Mouse (Mus musculus): Measurements from ENCODE around the gene Uroc1. TPM values are rescaled to one million over a fixed set of nuclear protein-coding genes. Genes with fewer than 3 reads are reported as not detected.

The Uroc1 gene
- 0.05 and 0.48 TPM in 2 replicates for polyA plus RNA-seq (2015; fragmentation: Nextera tagmentation; extraction: Ambion mirVana)

GRCm38 (mm10) chr6:90332561-90333425 lies at the start of gene Uroc1:
Uroc1 (plus strand) TSS chr6:90333284.
- Histone ChIP-seq H3K4me2 (ENCODE audit: low read depth, low read length) (no peak within 1 kb of the TSS), H3K27me3 (ENCODE audit: control insufficient read depth, insufficient read depth, low read depth, low read length) (no peaks in the 10 kb centered on the region), H3K9ac (ENCODE audit: low read length) (no peak within 1 kb of the TSS), H3K27ac (ENCODE audit: low read length) (no peak within 1 kb of the TSS), H3K9me3 (ENCODE audit: control insufficient read depth, low read length) (no peaks in the 10 kb centered on the region), H3K4me1 (replicated peaks; ENCODE audit: control insufficient read depth, insufficient read depth, low read length) (no peaks in the 10 kb centered on the region), H3K36me3 (ENCODE audit: control insufficient read depth, insufficient read depth, low read length) (no peaks in the 10 kb centered on the region), H3K4me3 (ENCODE audit: low read length) (no peak within 1 kb of the TSS)
- WGBS: 68% methylated on average over 7 of the region's 7 CpGs
- ATAC-seq (ENCODE audit: low read depth): no peak

GRCm38 (mm10) chr6:90288265-90288664 lies 44.8 kb upstream of the Uroc1 start:
- Histone ChIP-seq H3K4me1 (replicated peaks; ENCODE audit: control insufficient read depth, insufficient read depth, low read length) (no peaks in the 10 kb centered on the region), H3K27me3 (ENCODE audit: control insufficient read depth, insufficient read depth, low read depth, low read length) (no peaks in the 10 kb centered on the region), H3K9me3 (ENCODE audit: control insufficient read depth, low read length) (0 out of 2 replicates have a peak, but pooled peaks cover 2% of the 10 kb centered on the region), H3K4me2 (ENCODE audit: low read depth, low read length) (no peak overlapping the region), H3K4me3 (ENCODE audit: low read length) (no peak overlapping the region), H3K27ac (ENCODE audit: low read length) (no peak overlapping the region), H3K36me3 (ENCODE audit: control insufficient read depth, insufficient read depth, low read length) (no peaks in the 10 kb centered on the region), H3K9ac (ENCODE audit: low read length) (no peak overlapping the region)
- no peak for ATAC-seq (ENCODE audit: low read depth)
- WGBS: 54% methylated on average over 12 of the region's 12 CpGs

- no peaks in the 10 kb centered on the region for H3K27me3 ChIP-seq (ENCODE audit: control insufficient read depth, insufficient read depth, low read depth, low read length)
- H3K36me3 ChIP-seq (ENCODE audit: control insufficient read depth, insufficient read depth, low read length): no peaks in the 10 kb centered on the region
- H3K9ac ChIP-seq (ENCODE audit: low read length): no peak within 1 kb of the TSS
- no peak within 1 kb of the TSS for H3K4me2 ChIP-seq (ENCODE audit: low read depth, low read length)
- no peaks in the 10 kb centered on the region for H3K9me3 ChIP-seq (ENCODE audit: control insufficient read depth, low read length)
- no peak within 1 kb of the TSS for H3K4me3 ChIP-seq (ENCODE audit: low read length)
- H3K27ac ChIP-seq (ENCODE audit: low read length): no peak within 1 kb of the TSS
- H3K4me1 ChIP-seq (replicated peaks; ENCODE audit: control insufficient read depth, insufficient read depth, low read length): no peaks in the 10 kb centered on the region
- no peak for ATAC-seq (ENCODE audit: low read depth)
- 76% methylated on average over 1 of the region's 1 CpGs for WGBS
These were observed 32.2 kb upstream of the Uroc1 start, which contains the start of gene BC048671 for GRCm38 (mm10) chr6:90300919-90301318. BC048671 (plus strand) TSS chr6:90301219.

GRCm38 (mm10) chr6:90306315-90306975 lies 26.6 kb upstream of the Uroc1 start:
- Histone ChIP-seq H3K27ac (ENCODE audit: low read length) (no peak overlapping the region), H3K4me2 (ENCODE audit: low read depth, low read length) (no peak overlapping the region), H3K36me3 (ENCODE audit: control insufficient read depth, insufficient read depth, low read length) (no peaks in the 10 kb centered on the region), H3K4me1 (replicated peaks; ENCODE audit: control insufficient read depth, insufficient read depth, low read length) (no peaks in the 10 kb centered on the region), H3K27me3 (ENCODE audit: control insufficient read depth, insufficient read depth, low read depth, low read length) (no peaks in the 10 kb centered on the region), H3K9me3 (ENCODE audit: control insufficient read depth, low read length) (no peaks in the 10 kb centered on the region), H3K9ac (ENCODE audit: low read length) (no peak overlapping the region), H3K4me3 (ENCODE audit: low read length) (no peak overlapping the region)
- WGBS: 69% methylated on average over 6 of the region's 6 CpGs
- ATAC-seq (ENCODE audit: low read depth): no peak

- no peak overlapping the region for H3K9ac ChIP-seq (ENCODE audit: low read length)
- no peak overlapping the region for H3K4me3 ChIP-seq (ENCODE audit: low read length)
- H3K27ac ChIP-seq (ENCODE audit: low read length): no peak overlapping the region
- H3K36me3 ChIP-seq (ENCODE audit: control insufficient read depth, insufficient read depth, low read length): no peaks in the 10 kb centered on the region
- no peaks in the 10 kb centered on the region; the same call in 1 of the 2 replicates for H3K9me3 ChIP-seq (ENCODE audit: control insufficient read depth, low read length)
- H3K4me1 ChIP-seq (replicated peaks; ENCODE audit: control insufficient read depth, insufficient read depth, low read length): no peaks in the 10 kb centered on the region
- H3K4me2 ChIP-seq (ENCODE audit: low read depth, low read length): no peak overlapping the region
- peak; percentile 31; the same call in 1 of the 2 replicates for ATAC-seq (ENCODE audit: low read depth)
- WGBS: 81% methylated on average over 87 of the region's 87 CpGs
- H3K27me3 ChIP-seq (ENCODE audit: control insufficient read depth, insufficient read depth, low read depth, low read length): no peaks in the 10 kb centered on the region
These were observed 24.0 kb upstream of the Uroc1 start for GRCm38 (mm10) chr6:90308839-90309778.

GRCm38 (mm10) chr6:90315961-90316360 lies 17.1 kb upstream of the Uroc1 start:
- ATAC-seq (ENCODE audit: low read depth): no peak
- Histone ChIP-seq H3K27ac (ENCODE audit: low read length) (no peak overlapping the region), H3K4me3 (ENCODE audit: low read length) (no peak overlapping the region), H3K27me3 (ENCODE audit: control insufficient read depth, insufficient read depth, low read depth, low read length) (no peaks in the 10 kb centered on the region), H3K9ac (ENCODE audit: low read length) (no peak overlapping the region), H3K4me1 (replicated peaks; ENCODE audit: control insufficient read depth, insufficient read depth, low read length) (no peaks in the 10 kb centered on the region), H3K36me3 (ENCODE audit: control insufficient read depth, insufficient read depth, low read length) (no peaks in the 10 kb centered on the region), H3K4me2 (ENCODE audit: low read depth, low read length) (no peak overlapping the region), H3K9me3 (ENCODE audit: control insufficient read depth, low read length) (no peaks in the 10 kb centered on the region; the same call in 1 of the 2 replicates)
- WGBS: 75% methylated on average over 5 of the region's 5 CpGs

- ATAC-seq (ENCODE audit: low read depth): no peak
- Histone ChIP-seq H3K9me3 (ENCODE audit: control insufficient read depth, low read length) (no peaks in the 10 kb centered on the region), H3K4me1 (replicated peaks; ENCODE audit: control insufficient read depth, insufficient read depth, low read length) (no peaks in the 10 kb centered on the region), H3K27ac (ENCODE audit: low read length) (no peak overlapping the region), H3K4me3 (ENCODE audit: low read length) (no peak overlapping the region), H3K36me3 (ENCODE audit: control insufficient read depth, insufficient read depth, low read length) (no peaks in the 10 kb centered on the region), H3K9ac (ENCODE audit: low read length) (no peak overlapping the region), H3K27me3 (ENCODE audit: control insufficient read depth, insufficient read depth, low read depth, low read length) (no peaks in the 10 kb centered on the region), H3K4me2 (ENCODE audit: low read depth, low read length) (no peak overlapping the region)
- 75% methylated on average over 2 of the region's 2 CpGs for WGBS
These were observed 15.4 kb upstream of the Uroc1 start for GRCm38 (mm10) chr6:90317510-90318258.

GRCm38 (mm10) chr6:90319019-90319418 lies 14.1 kb upstream of the Uroc1 start:
- H3K9me3 ChIP-seq (ENCODE audit: control insufficient read depth, low read length): no peaks in the 10 kb centered on the region
- no peak for ATAC-seq (ENCODE audit: low read depth)
- WGBS: 90% methylated on average over 2 of the region's 2 CpGs
- no peak overlapping the region for H3K27ac ChIP-seq (ENCODE audit: low read length)
- no peaks in the 10 kb centered on the region for H3K36me3 ChIP-seq (ENCODE audit: control insufficient read depth, insufficient read depth, low read length)
- H3K4me2 ChIP-seq (ENCODE audit: low read depth, low read length): no peak overlapping the region
- no peaks in the 10 kb centered on the region for H3K27me3 ChIP-seq (ENCODE audit: control insufficient read depth, insufficient read depth, low read depth, low read length)
- H3K4me3 ChIP-seq (ENCODE audit: low read length): no peak overlapping the region
- H3K9ac ChIP-seq (ENCODE audit: low read length): no peak overlapping the region
- no peaks in the 10 kb centered on the region for H3K4me1 ChIP-seq (replicated peaks; ENCODE audit: control insufficient read depth, insufficient read depth, low read length)
